Mouse (Mus musculus): ENCODE measurements at regions not wholly inside any gene's neighbourhood (a gene's known extent, or its start where the extent isn't known, plus 50 kb on each side); places are given as distances from the start of the nearest gene placed in this dataset.
A peak's percentile ranks its signal among the peaks of the same experiment; 100 is the strongest.

DNA sequence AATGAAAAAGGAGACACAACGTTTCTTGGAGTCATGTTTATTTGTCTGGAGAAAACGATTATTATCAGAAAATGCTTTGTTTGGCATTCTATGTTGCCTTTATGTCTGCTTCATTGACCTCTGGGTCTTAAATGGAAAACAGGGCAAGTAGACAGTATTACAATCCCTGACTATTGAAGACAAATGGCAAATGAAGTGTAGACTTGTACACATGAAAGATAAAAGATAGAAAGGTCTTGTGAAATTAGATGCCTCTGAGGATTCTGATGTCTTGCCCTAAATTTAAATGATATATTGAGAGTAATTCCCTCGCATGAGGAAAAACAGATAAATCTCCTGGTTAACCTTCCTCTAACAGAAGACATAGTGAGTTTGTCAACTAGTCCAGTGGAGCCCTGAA, 1186.7 kb downstream of the Slitrk1 start:
- no peak for DNase-seq (ENCODE audit: low spot score)

DNA sequence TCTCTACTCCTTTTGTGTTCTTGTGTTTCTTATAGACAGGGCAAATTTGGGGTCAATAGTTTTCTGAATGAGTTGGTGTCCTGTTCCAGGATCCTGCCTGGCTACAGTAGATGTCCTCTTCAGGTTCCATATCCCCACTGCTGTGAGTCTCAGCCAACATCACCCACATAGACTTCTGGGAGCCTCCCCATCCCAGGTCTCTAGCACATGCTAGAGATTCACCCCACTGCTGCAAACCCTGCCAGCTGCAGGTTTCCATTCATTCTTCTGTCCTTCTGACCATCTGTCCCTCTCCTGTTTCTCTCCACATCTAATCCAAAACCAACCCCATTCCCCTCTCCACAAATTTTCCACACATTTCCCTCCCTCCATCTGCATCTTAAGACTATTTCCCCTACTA, 1225.6 kb downstream of the Slitrk1 start:
- no peak for DNase-seq (ENCODE audit: low spot score)

DNA sequence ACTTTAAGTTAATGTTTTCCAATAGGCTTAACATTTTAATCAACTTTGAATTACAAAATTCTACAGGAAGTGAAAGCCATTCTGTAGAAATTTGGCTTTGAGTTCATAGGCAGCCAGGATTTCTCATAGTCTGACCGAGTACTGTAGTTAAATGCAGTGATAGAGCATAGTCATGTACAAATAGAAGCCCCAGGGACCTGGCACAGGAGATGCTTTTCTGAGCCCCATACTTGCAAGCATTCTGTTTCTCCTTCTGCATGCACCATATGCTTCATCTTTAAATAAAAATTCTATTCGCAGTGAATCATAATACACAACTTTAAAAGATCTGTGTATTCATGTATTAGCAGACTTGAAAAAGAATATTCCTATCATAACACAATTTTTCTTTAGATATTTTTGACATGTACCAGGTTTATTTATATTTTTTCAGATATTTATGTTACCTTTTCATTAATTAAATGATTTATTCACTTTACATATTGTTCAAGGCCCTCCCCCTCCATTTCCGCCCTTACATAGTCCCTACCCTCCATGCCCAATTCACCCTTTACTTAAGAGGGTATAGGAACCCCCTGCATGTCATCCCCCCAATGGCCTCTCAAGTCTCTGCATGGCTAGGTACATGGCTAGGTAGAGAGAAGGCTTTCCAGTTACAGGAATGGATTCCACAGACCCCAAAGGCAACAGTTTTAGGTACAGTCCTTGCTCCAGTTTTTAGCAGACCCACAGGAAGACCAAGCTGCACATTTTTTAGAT, 1226.5 kb downstream of the Slitrk1 start:
- peak; percentile 27 for DNase-seq (ENCODE audit: low spot score)

DNA sequence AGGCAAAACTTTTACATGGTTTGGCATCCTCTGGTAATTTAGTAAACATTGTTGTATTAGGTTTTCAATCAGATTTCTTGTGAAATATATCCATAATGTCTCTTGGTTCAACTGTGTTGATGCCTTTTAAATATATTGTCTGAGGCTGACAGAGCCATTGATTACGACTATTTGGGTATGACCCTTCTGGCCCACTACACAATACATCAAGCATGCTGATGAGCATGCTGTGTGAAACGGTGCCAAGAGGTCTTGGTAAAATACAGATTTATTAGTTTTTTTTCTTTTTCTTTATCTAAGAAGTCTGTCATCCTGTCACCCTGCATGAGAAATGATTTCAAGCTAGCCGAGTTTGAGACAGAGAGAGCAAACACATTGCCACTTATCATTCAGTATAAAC, 1257.4 kb downstream of the Slitrk1 start:
- no peak for DNase-seq (ENCODE audit: low spot score)

DNA sequence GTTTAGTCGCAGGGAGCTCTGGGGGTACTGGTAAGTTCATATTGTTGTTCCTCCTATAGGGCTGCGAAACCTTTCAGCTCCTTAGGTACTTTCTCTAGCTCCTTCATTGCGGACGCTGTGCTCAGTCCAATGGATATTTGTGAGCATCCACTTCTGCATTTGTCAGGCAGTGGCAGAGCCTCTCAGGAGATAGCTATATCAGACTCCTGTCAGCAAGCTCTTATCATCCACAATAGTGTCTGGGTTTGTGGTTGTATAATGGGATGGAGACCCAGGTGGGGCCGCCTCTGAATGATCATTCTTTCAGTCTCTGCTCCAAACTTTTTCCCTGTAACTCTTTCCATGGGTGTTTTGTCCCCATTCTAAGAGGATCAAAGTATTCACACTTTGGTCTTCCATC, 1298.5 kb downstream of the Slitrk1 start:
- no peak for DNase-seq (ENCODE audit: low spot score)

DNA sequence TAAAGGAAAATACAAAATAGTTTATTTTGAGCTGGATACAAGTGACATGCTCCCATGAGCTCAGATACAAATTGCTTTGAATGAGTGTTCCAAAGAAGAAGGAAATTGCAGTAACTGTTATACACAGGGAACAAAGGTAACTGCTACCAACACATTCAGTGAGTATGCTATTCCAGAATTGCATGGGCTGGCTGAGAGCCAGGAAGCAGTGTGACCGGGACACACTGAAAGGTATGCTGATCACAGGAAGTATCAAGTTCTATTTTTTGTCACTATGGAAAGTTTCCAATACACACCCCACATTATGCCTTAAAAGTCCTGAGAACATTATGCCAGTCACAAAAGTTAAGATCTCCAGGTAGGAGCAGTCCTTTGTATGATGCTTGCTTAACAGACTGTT, 1299.6 kb downstream of the Slitrk1 start:
- DNase-seq (ENCODE audit: low spot score), result no peak

DNA sequence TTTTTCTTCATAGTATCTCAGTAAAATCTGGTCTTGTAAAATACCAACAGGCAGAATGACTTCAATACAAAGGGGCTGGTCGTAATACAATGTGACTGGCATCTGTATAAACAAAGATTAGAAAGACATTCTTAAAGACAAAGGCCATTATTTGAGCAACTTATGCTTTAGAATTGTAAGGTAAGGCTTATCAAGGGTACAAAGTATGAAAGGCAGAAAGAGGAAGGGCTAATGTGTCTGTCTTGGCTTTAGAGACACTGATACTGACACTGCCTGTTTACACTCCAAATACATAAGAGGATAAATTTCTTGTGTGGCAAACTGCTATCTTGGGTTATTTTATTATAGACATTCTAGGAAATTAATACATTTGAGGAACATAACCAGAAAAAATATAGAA, 1310.8 kb downstream of the Slitrk1 start:
- no peak for DNase-seq (ENCODE audit: low spot score)

DNA sequence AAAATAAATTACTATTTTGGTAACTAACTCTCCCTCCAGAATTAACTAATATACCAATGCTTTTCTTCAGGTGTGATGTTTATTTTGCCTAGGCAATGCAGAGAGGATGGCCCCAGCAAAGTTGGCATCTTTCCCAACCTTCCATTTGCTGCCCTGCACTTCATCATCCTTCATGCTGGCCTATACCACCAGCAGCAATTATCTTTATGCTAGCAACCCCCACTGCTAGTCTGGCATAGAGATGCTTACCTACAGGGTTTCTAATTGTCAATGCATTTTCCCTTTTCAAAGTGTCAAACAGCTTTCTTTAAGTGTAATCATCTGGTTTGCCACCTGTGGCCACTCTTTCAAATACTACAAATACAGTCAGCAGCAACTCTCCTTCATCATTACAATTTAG, 1327.2 kb downstream of the Slitrk1 start:
- DNase-seq (ENCODE audit: low spot score), result no peak

DNA sequence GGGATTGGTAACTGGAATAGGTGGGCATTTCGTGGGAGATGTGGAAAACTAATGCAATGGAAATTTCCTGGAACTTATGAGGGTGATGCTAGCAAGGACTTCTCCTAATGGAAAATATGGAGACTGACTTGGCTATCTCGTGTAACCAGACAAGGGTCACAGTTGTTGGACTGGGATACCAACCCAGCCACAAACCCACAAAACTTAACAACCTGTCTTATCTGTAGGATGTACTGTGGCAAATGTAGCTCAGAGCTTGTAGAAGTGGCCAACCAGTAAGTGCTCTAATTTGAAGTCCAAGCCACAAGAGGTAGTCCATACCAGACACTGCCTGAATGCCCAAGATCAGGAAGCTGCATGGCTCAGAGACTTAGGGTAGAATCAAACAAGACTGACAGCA, 1329.7 kb downstream of the Slitrk1 start:
- no peak for DNase-seq (ENCODE audit: low spot score)

DNA sequence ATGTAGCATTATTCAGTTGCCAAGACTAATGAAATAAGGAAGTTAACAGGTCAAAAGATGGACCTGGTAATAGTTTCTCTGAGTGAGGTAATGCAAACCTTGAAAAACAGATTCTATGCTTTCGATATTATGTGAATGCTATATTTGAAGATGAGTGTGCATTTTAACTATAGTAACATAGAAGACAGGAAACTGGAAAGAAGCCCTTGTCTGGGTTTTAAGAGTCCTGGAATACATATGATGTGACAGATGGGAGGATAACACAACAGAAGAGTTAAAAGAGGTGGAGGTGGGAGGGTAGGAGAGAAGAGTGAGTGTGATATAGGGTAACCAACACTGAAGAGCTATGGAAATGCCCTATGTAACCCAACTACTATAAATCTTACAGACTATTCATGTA, 1343.3 kb downstream of the Slitrk1 start:
- DNase-seq (ENCODE audit: low spot score), result no peak

DNA sequence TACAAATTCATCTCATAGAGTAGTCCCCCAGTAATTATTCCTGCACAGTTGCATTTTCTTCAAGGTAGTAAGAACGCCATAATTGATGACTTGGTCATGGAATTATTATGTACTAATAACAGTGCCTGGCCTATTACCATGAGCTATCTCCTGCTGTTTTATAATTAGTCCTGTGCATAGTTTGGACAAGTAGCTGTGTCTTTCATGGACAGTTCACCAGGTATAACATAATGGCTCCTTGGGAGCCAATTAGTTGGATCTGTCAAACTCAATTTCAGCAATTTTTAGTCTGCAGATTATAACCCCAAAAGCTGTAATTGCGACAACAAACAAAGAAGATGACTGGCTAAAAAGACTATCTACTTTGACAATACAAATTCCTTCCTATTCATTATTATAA, 1345.5 kb downstream of the Slitrk1 start:
- no peak for DNase-seq (ENCODE audit: low spot score)
